Mouse (Mus musculus): ENCODE data around the gene Eps15.
A peak's percentile ranks its signal among the peaks of the same experiment; 100 is the strongest.

The Eps15 gene

GRCm38 (mm10) chr4:109421608-109422007 lies 141.5 kb downstream of the Eps15 start:
- Histone ChIP-seq H3K27me3 (ENCODE audit: control insufficient read depth, insufficient read depth, low read length, poor library complexity, severe bottlenecking) (no peaks in the 10 kb centered on the region), H3K36me3 (ENCODE audit: control insufficient read depth, insufficient read depth, low read length, poor library complexity, severe bottlenecking) (no peaks in the 10 kb centered on the region)
- no peak for DNase-seq (ENCODE audit: low read depth, low spot score)

GRCm38 (mm10) chr4:109422436-109422835 lies 142.4 kb downstream of the Eps15 start:
- H3K27me3 ChIP-seq (ENCODE audit: control insufficient read depth, insufficient read depth, low read length, poor library complexity, severe bottlenecking): no peaks in the 10 kb centered on the region
- DNase-seq (ENCODE audit: low read depth, low spot score): no peak
- no peaks in the 10 kb centered on the region for H3K36me3 ChIP-seq (ENCODE audit: control insufficient read depth, insufficient read depth, low read length, poor library complexity, severe bottlenecking)

GRCm38 (mm10) chr4:109423438-109423837 lies 143.4 kb downstream of the Eps15 start:
- Histone ChIP-seq H3K27me3 (ENCODE audit: control insufficient read depth, insufficient read depth, low read length, poor library complexity, severe bottlenecking) (no peaks in the 10 kb centered on the region), H3K36me3 (ENCODE audit: control insufficient read depth, insufficient read depth, low read length, poor library complexity, severe bottlenecking) (no peaks in the 10 kb centered on the region)
- no peak for DNase-seq (ENCODE audit: low read depth, low spot score)

- no peaks in the 10 kb centered on the region for H3K27me3 ChIP-seq (ENCODE audit: control insufficient read depth, insufficient read depth, low read length, poor library complexity, severe bottlenecking)
- H3K36me3 ChIP-seq (ENCODE audit: control insufficient read depth, insufficient read depth, low read length, poor library complexity, severe bottlenecking): no peaks in the 10 kb centered on the region
- DNase-seq (ENCODE audit: low read depth, low spot score): no peak
Measured at GRCm38 (mm10) chr4:109427058-109427457, 147.0 kb downstream of the Eps15 start.

GRCm38 (mm10) chr4:109430250-109430649 lies 150.2 kb downstream of the Eps15 start:
- no peaks in the 10 kb centered on the region for H3K36me3 ChIP-seq (ENCODE audit: control insufficient read depth, insufficient read depth, low read length, poor library complexity, severe bottlenecking)
- DNase-seq (ENCODE audit: low read depth, low spot score): peak; percentile 21

GRCm38 (mm10) chr4:109430854-109431253 lies 150.8 kb downstream of the Eps15 start:
- DNase-seq (ENCODE audit: low read depth, low spot score): peak; percentile 75
- Histone ChIP-seq H3K27me3 (ENCODE audit: control insufficient read depth, insufficient read depth, low read length, poor library complexity, severe bottlenecking) (no peaks in the 10 kb centered on the region), H3K36me3 (ENCODE audit: control insufficient read depth, insufficient read depth, low read length, poor library complexity, severe bottlenecking) (no peaks in the 10 kb centered on the region)

More at GRCm38 (mm10) chr4:109430250-109430649, 150.2 kb downstream of the Eps15 start:
- H3K27me3 ChIP-seq (ENCODE audit: control insufficient read depth, insufficient read depth, low read length, poor library complexity, severe bottlenecking): no peaks in the 10 kb centered on the region

GRCm38 (mm10) chr4:109432668-109433375 lies 152.8 kb downstream of the Eps15 start:
- DNase-seq (ENCODE audit: low read depth, low spot score): no peak
- Histone ChIP-seq H3K36me3 (ENCODE audit: control insufficient read depth, insufficient read depth, low read length, poor library complexity, severe bottlenecking) (no peaks in the 10 kb centered on the region), H3K27me3 (ENCODE audit: control insufficient read depth, insufficient read depth, low read length, poor library complexity, severe bottlenecking) (no peaks in the 10 kb centered on the region)

- no peak for DNase-seq (ENCODE audit: low read depth, low spot score)
Measured at GRCm38 (mm10) chr4:109433641-109434040, 153.6 kb downstream of the Eps15 start.

GRCm38 (mm10) chr4:109434256-109434655 lies 154.2 kb downstream of the Eps15 start:
- H3K27me3 ChIP-seq (ENCODE audit: control insufficient read depth, insufficient read depth, low read length, poor library complexity, severe bottlenecking): no peaks in the 10 kb centered on the region
- DNase-seq (ENCODE audit: low read depth, low spot score): no peak
- H3K36me3 ChIP-seq (ENCODE audit: control insufficient read depth, insufficient read depth, low read length, poor library complexity, severe bottlenecking): no peaks in the 10 kb centered on the region

More at GRCm38 (mm10) chr4:109433641-109434040, 153.6 kb downstream of the Eps15 start:
- Histone ChIP-seq H3K36me3 (ENCODE audit: control insufficient read depth, insufficient read depth, low read length, poor library complexity, severe bottlenecking) (no peaks in the 10 kb centered on the region), H3K27me3 (ENCODE audit: control insufficient read depth, insufficient read depth, low read length, poor library complexity, severe bottlenecking) (no peaks in the 10 kb centered on the region)
